Mouse (Mus musculus): ENCODE measurements around the gene Ksr1. TPM values are rescaled to one million over a fixed set of nuclear protein-coding genes. Genes with fewer than 3 reads are reported as not detected.

Gene Ksr1
- total and polyA plus RNA-seq, 3 experiments, result 22.5 to 73.1 (median 61.2) TPM

GRCm38 (mm10) chr11:79015660-79016215 lies 130.5 kb downstream of the Ksr1 start:
- DNase-seq (ENCODE audit: extremely low read depth), result no peak
- in situ Hi-C loops (cut with MboI; ENCODE audit: low pct_ligation_motif_present, low pct_unique_long_range_greater_than_20kb, low sequenced_read_pairs), result no loop called here
- Histone ChIP-seq H3K4me1 (ENCODE audit: control insufficient read depth in 1 of 2, insufficient read depth in 2 of 2) (peaks cover 18 to 62% of the 10 kb centered on the region in 2 experiments), H3K4me2 (ENCODE audit: insufficient read depth, low read depth, poor library complexity, severe bottlenecking) (no peak overlapping the region), H3K9ac (ENCODE audit: insufficient read depth, low read depth) (no peak overlapping the region), H3K4me3 (replicated peaks in 1 of 3; ENCODE audit: low read depth in 2 of 3, low read length in 2 of 3, poor library complexity in 1 of 3) (no peak overlapping the region), H3K27ac (ENCODE audit: insufficient read depth, low read depth) (no peak overlapping the region), H3K9me3 (replicated peaks; ENCODE audit: low read length) (peaks cover 6% of the 10 kb centered on the region), H3K79me2 (replicated peaks; ENCODE audit: control insufficient read depth, extremely low read depth, insufficient read depth, poor library complexity, severe bottlenecking) (no peaks in the 10 kb centered on the region), H3K36me3 (replicated peaks in 1 of 2; ENCODE audit: control insufficient read depth in 1 of 2, insufficient read depth in 1 of 2, low read length in 1 of 2) (peaks cover 64 to 79% of the 10 kb centered on the region in 2 experiments), H3K27me3 (replicated peaks) (no peaks in the 10 kb centered on the region)
- TF ChIP-seq CTCF (conservative IDR thresholded peaks at IDR 0.05 in 1 of 2, IDR thresholded peaks at IDR 0.05 in 1 of 2; ENCODE audit: low read depth in 2 of 2, low read length in 2 of 2) (no peak), RCOR1 (conservative IDR thresholded peaks at IDR 0.05; ENCODE audit: low read depth, low read length) (no peak), NELFE (IDR thresholded peaks at IDR 0.05; ENCODE audit: low read depth, low read length) (no peak), JUND (conservative IDR thresholded peaks at IDR 0.05; ENCODE audit: low read depth, low read length) (no peak), MYC (IDR thresholded peaks at IDR 0.05; ENCODE audit: low read depth, low read length) (no peak), TBP (conservative IDR thresholded peaks at IDR 0.05; ENCODE audit: low read depth, low read length) (no peak)
- dilution Hi-C loops (cut with MboI; ENCODE audit: extremely low pct_ligation_motif_present, extremely low pct_unique_long_range_greater_than_20kb, low sequenced_read_pairs), result no loop called here

- no peak overlapping the region for H3K27ac ChIP-seq (ENCODE audit: insufficient read depth, low read depth)
- H3K27me3 ChIP-seq (replicated peaks), result no peaks in the 10 kb centered on the region
- H3K4me3 ChIP-seq (replicated peaks in 1 of 3; ENCODE audit: low read depth in 2 of 3, low read length in 2 of 3, poor library complexity in 1 of 3), result no peak overlapping the region
- in situ Hi-C loops (cut with MboI; ENCODE audit: low pct_ligation_motif_present, low pct_unique_long_range_greater_than_20kb, low sequenced_read_pairs) (no loop called here), dilution Hi-C loops (cut with MboI; ENCODE audit: extremely low pct_ligation_motif_present, extremely low pct_unique_long_range_greater_than_20kb, low sequenced_read_pairs) (no loop called here)
- TF ChIP-seq CHD2 (IDR thresholded peaks at IDR 0.05; ENCODE audit: low read length) (no peak), CHD1 (IDR thresholded peaks at IDR 0.05; ENCODE audit: low read depth, low read length) (no peak), POLR2A (IDR thresholded peaks at IDR 0.05; ENCODE audit: low read depth, low read length) (peak; percentile 22; the same call in 1 of the 2 replicates), CTCF (conservative IDR thresholded peaks at IDR 0.05 in 1 of 2, IDR thresholded peaks at IDR 0.05 in 1 of 2; ENCODE audit: low read depth in 2 of 2, low read length in 2 of 2) (no peak), MYC (IDR thresholded peaks at IDR 0.05; ENCODE audit: low read depth, low read length) (no peak), IRF4 (IDR thresholded peaks at IDR 0.05; ENCODE audit: low read depth, low read length) (peak; percentile 26; the same call in 1 of the 2 replicates)
- no peak overlapping the region for H3K4me2 ChIP-seq (ENCODE audit: insufficient read depth, low read depth, poor library complexity, severe bottlenecking)
- H3K36me3 ChIP-seq (replicated peaks in 1 of 2; ENCODE audit: control insufficient read depth in 1 of 2, insufficient read depth in 1 of 2, low read length in 1 of 2), result peaks cover 55 to 69% of the 10 kb centered on the region in 2 experiments
- no peaks in the 10 kb centered on the region for H3K79me2 ChIP-seq (replicated peaks; ENCODE audit: control insufficient read depth, extremely low read depth, insufficient read depth, poor library complexity, severe bottlenecking)
- DNase-seq (ENCODE audit: extremely low read depth), result no peak
- H3K9ac ChIP-seq (ENCODE audit: insufficient read depth, low read depth), result no peak overlapping the region
- H3K4me1 ChIP-seq (ENCODE audit: control insufficient read depth in 1 of 2, insufficient read depth in 2 of 2), result peaks cover 18 to 62% of the 10 kb centered on the region in 2 experiments
- H3K9me3 ChIP-seq (replicated peaks; ENCODE audit: low read length), result peaks cover 6% of the 10 kb centered on the region
These were observed 131.4 kb downstream of the Ksr1 start for GRCm38 (mm10) chr11:79014602-79015325.

GRCm38 (mm10) chr11:79013806-79014205 lies 132.4 kb downstream of the Ksr1 start:
- no peak for DNase-seq (ENCODE audit: extremely low read depth)
- Histone ChIP-seq H3K4me2 (ENCODE audit: insufficient read depth, low read depth, poor library complexity, severe bottlenecking) (no peak overlapping the region), H3K9me3 (replicated peaks; ENCODE audit: low read length) (peaks cover 6% of the 10 kb centered on the region), H3K9ac (ENCODE audit: insufficient read depth, low read depth) (no peak overlapping the region), H3K4me3 (replicated peaks in 1 of 3; ENCODE audit: low read depth in 2 of 3, low read length in 2 of 3, poor library complexity in 1 of 3) (no peak overlapping the region), H3K4me1 (ENCODE audit: control insufficient read depth in 1 of 2, insufficient read depth in 2 of 2) (peaks cover 18 to 53% of the 10 kb centered on the region in 2 experiments), H3K27me3 (replicated peaks) (no peaks in the 10 kb centered on the region), H3K27ac (ENCODE audit: insufficient read depth, low read depth) (no peak overlapping the region), H3K79me2 (replicated peaks; ENCODE audit: control insufficient read depth, extremely low read depth, insufficient read depth, poor library complexity, severe bottlenecking) (no peaks in the 10 kb centered on the region), H3K36me3 (replicated peaks in 1 of 2; ENCODE audit: control insufficient read depth in 1 of 2, insufficient read depth in 1 of 2, low read length in 1 of 2) (peaks cover 45 to 60% of the 10 kb centered on the region in 2 experiments)
- dilution Hi-C loops (cut with MboI; ENCODE audit: extremely low pct_ligation_motif_present, extremely low pct_unique_long_range_greater_than_20kb, low sequenced_read_pairs) (no loop called here), in situ Hi-C loops (cut with MboI; ENCODE audit: low pct_ligation_motif_present, low pct_unique_long_range_greater_than_20kb, low sequenced_read_pairs) (no loop called here)
- no peak for TF ChIP-seq NELFE (IDR thresholded peaks at IDR 0.05; ENCODE audit: low read depth, low read length)
- TF ChIP-seq RAD21 (IDR thresholded peaks at IDR 0.05; ENCODE audit: low read depth, low read length), result no peak
- TF ChIP-seq HCFC1 (IDR thresholded peaks at IDR 0.05; ENCODE audit: low read depth, low read length), result no peak
- no peak for TF ChIP-seq MYC (IDR thresholded peaks at IDR 0.05; ENCODE audit: low read depth, low read length)
- TF ChIP-seq ELF1 (IDR thresholded peaks at IDR 0.05; ENCODE audit: low read depth, low read length), result no peak
- TF ChIP-seq EP300 (IDR thresholded peaks at IDR 0.05; ENCODE audit: low read length), result no peak
- TF ChIP-seq E2F4 (IDR thresholded peaks at IDR 0.05; ENCODE audit: insufficient replicate concordance, low read depth, low read length), result no peak
- TF ChIP-seq GABPA (IDR thresholded peaks at IDR 0.05; ENCODE audit: insufficient replicate concordance, low read depth, low read length), result no peak
- no peak for TF ChIP-seq MXI1 (IDR thresholded peaks at IDR 0.05; ENCODE audit: low read depth, low read length)
- TF ChIP-seq PAX5 (IDR thresholded peaks at IDR 0.05; ENCODE audit: low read length), result no peak
- no peak for TF ChIP-seq SIN3A (IDR thresholded peaks at IDR 0.05; ENCODE audit: low read length)
- no peak for TF ChIP-seq ZC3H11A (IDR thresholded peaks at IDR 0.05; ENCODE audit: low read depth, low read length)
- no peak for TF ChIP-seq UBTF (IDR thresholded peaks at IDR 0.05; ENCODE audit: low read depth, low read length)
- TF ChIP-seq TCF12 (IDR thresholded peaks at IDR 0.05; ENCODE audit: low read depth, low read length), result no peak
- TF ChIP-seq MAX (IDR thresholded peaks at IDR 0.05; ENCODE audit: low read length), result no peak
- no peak for TF ChIP-seq USF1 (IDR thresholded peaks at IDR 0.05; ENCODE audit: low read depth, low read length)
- TF ChIP-seq USF2 (conservative IDR thresholded peaks at IDR 0.05; ENCODE audit: low read depth, low read length), result no peak
- TF ChIP-seq CTCF (conservative IDR thresholded peaks at IDR 0.05 in 1 of 2, IDR thresholded peaks at IDR 0.05 in 1 of 2; ENCODE audit: low read depth in 2 of 2, low read length in 2 of 2), result no peak
